Mouse (Mus musculus): ENCODE measurements at regions not wholly inside any gene's neighbourhood (a gene's known extent, or its start where the extent isn't known, plus 50 kb on each side); places are given as distances from the start of the nearest gene placed in this dataset.

DNA sequence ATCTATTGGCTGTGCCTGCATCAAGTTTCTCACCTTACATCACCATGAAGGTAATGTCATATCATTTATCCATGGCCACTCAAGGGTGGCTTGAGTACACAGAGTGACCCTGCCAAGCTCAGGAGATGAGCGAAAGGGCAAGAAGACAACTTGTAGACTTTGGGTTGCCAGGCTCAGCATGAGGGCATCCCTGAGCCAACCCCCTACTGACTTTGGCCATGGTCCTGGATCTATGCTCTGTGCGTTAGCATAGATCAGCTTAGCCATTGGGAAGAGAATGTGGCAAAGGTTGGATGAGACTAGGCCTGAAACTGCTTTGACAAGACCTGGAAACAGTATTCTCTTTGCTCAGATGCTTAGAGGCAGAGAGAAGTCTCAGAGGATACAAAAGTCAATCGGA lies 54.3 kb upstream of the Bcl6 start:
- H3K4me2 ChIP-seq (ENCODE audit: low read depth, low read length) = no peak overlapping the region
- H3K4me1 ChIP-seq (ENCODE audit: control insufficient read depth, insufficient read depth, low read length) = no peaks in the 10 kb centered on the region
- no peak overlapping the region for H3K9ac ChIP-seq (replicated peaks; ENCODE audit: low read depth, low read length)
- H3K36me3 ChIP-seq (ENCODE audit: control insufficient read depth, insufficient read depth, low read length) = no peaks in the 10 kb centered on the region
- 94% methylated on average over 3 of the region's 3 CpGs for WGBS
- H3K9me3 ChIP-seq (ENCODE audit: control insufficient read depth, low read length) = no peaks in the 10 kb centered on the region
- no peaks in the 10 kb centered on the region for H3K27me3 ChIP-seq (ENCODE audit: control insufficient read depth, insufficient read depth, low read length)
- H3K27ac ChIP-seq (ENCODE audit: low read depth, low read length) = no peak overlapping the region
- ATAC-seq (ENCODE audit: low read depth) = no peak
- no peak overlapping the region for H3K4me3 ChIP-seq (ENCODE audit: low read depth, low read length)

DNA sequence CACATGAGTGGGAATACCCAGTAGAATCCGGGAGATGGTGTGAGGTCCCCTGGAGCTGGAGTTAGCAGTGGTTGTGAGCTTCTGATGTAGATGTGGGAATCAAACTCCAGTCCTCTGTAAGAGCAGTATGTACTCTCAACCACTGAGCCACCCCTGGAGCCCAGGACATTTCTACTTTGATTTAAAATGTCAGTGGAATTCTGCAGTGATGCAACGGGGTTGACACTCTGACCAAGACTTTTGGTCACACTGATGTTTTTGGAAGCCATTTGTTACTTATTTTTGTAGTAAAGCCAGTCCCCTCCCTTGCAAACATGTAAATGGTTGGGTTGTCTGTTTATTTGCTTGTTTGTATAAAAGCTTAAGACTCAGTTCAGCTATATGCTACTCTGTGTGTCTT lies 53.6 kb upstream of the Bcl6 start:
- Histone ChIP-seq H3K27ac (ENCODE audit: low read depth, low read length) (no peak overlapping the region), H3K9me3 (ENCODE audit: control insufficient read depth, low read length) (no peaks in the 10 kb centered on the region), H3K36me3 (ENCODE audit: control insufficient read depth, insufficient read depth, low read length) (no peaks in the 10 kb centered on the region), H3K27me3 (ENCODE audit: control insufficient read depth, insufficient read depth, low read length) (no peaks in the 10 kb centered on the region), H3K4me1 (ENCODE audit: control insufficient read depth, insufficient read depth, low read length) (no peaks in the 10 kb centered on the region), H3K4me3 (ENCODE audit: low read depth, low read length) (no peak overlapping the region), H3K9ac (replicated peaks; ENCODE audit: low read depth, low read length) (no peak overlapping the region), H3K4me2 (ENCODE audit: low read depth, low read length) (no peak overlapping the region)
- ATAC-seq (ENCODE audit: low read depth) = no peak
- 91% methylated on average over 2 of the region's 2 CpGs for WGBS

- Histone ChIP-seq H3K9me3 (ENCODE audit: control insufficient read depth, low read length) (no peaks in the 10 kb centered on the region), H3K9ac (replicated peaks; ENCODE audit: low read depth, low read length) (no peak overlapping the region), H3K27ac (ENCODE audit: low read depth, low read length) (no peak overlapping the region), H3K4me3 (ENCODE audit: low read depth, low read length) (no peak overlapping the region), H3K4me2 (ENCODE audit: low read depth, low read length) (no peak overlapping the region), H3K4me1 (ENCODE audit: control insufficient read depth, insufficient read depth, low read length) (no peaks in the 10 kb centered on the region), H3K27me3 (ENCODE audit: control insufficient read depth, insufficient read depth, low read length) (no peaks in the 10 kb centered on the region), H3K36me3 (ENCODE audit: control insufficient read depth, insufficient read depth, low read length) (no peaks in the 10 kb centered on the region)
- no peak for ATAC-seq (ENCODE audit: low read depth)
- WGBS = 92% methylated on average over 2 of the region's 2 CpGs
Measured at GRCm38 (mm10) chr16:24041403-24041802, 52.8 kb upstream of the Bcl6 start.

DNA sequence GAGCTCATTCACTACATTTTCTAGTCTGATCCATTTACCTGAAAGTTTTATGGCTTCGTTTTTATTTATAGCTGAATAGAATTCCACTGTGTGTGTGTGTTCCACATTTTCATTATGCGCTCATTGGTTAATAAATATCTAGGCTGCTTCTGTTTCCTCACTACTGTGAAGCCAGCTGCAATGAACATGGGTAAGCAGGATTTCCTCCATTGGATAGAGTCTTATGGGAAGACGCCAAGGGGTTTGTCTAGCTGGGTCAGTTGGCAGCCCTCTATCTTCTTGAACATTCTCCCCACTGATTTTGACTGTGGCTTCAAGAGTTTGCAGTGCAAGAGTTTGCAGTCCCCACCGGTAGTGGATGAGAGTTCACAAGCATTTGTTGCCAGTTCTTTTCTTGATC lies 51.1 kb upstream of the Bcl6 start:
- H3K4me2 ChIP-seq (ENCODE audit: low read depth, low read length) = no peak overlapping the region
- WGBS = 88% methylated on average over 4 of the region's 4 CpGs
- no peaks in the 10 kb centered on the region for H3K36me3 ChIP-seq (ENCODE audit: control insufficient read depth, insufficient read depth, low read length)
- H3K27me3 ChIP-seq (ENCODE audit: control insufficient read depth, insufficient read depth, low read length) = no peaks in the 10 kb centered on the region
- no peaks in the 10 kb centered on the region for H3K4me1 ChIP-seq (ENCODE audit: control insufficient read depth, insufficient read depth, low read length)
- no peak overlapping the region for H3K9ac ChIP-seq (replicated peaks; ENCODE audit: low read depth, low read length)
- ATAC-seq (ENCODE audit: low read depth) = no peak
- H3K9me3 ChIP-seq (ENCODE audit: control insufficient read depth, low read length) = no peaks in the 10 kb centered on the region
- H3K27ac ChIP-seq (ENCODE audit: low read depth, low read length) = no peak overlapping the region
- H3K4me3 ChIP-seq (ENCODE audit: low read depth, low read length) = no peak overlapping the region

Measured in neural tube, embryonic 14.5 days (tissue).